Mouse (Mus musculus): ENCODE results near the gene Siae. TPM values are rescaled to one million over a fixed set of nuclear protein-coding genes. Genes with fewer than 3 reads are reported as not detected.
A peak's percentile ranks its signal among the peaks of the same experiment; 100 is the strongest.

The Siae gene
- total and polyA plus RNA-seq, 3 experiments: 7.7 to 8.2 (median 7.7) TPM

GRCm38 (mm10) chr9:37689970-37690686 is 134.6 kb downstream of the Siae start:
- TF ChIP-seq CTCF (IDR thresholded peaks at IDR 0.05) (peak; percentile 72), POLR2A (IDR thresholded peaks at IDR 0.05; ENCODE audit: insufficient read depth, low read depth, low read length) (no peak), EP300 (IDR thresholded peaks at IDR 0.05; ENCODE audit: insufficient read depth, low read depth, low read length) (no peak)
- Histone ChIP-seq H3K27me3 (ENCODE audit: control insufficient read depth, insufficient read depth, low read length) (no peaks in the 10 kb centered on the region), H3K79me2 (replicated peaks; ENCODE audit: control insufficient read depth, insufficient read depth, low read length) (no peaks in the 10 kb centered on the region), H3K4me1 (ENCODE audit: control insufficient read depth, insufficient read depth, low read length) (no peaks in the 10 kb centered on the region), H3K4me3 (no peak overlapping the region), H3K9ac (ENCODE audit: low read depth, low read length) (no peak overlapping the region), H3K27ac (no peak overlapping the region), H3K36me3 (ENCODE audit: control insufficient read depth, insufficient read depth, low read length) (no peaks in the 10 kb centered on the region)
- 42% methylated on average over 5 of the region's 5 CpGs for WGBS
- intact Hi-C loops (cut with DNase I): loop anchor here (1.0 kb wide), 1 partner anchor 242 kb away; no protein-coding TSS in a partner anchor
- no peak for DNase-seq

Other genes starting within 250 kb of the Siae start
- 1 to 10 TPM; 1.7 to 2.0 TPM for gene Ccdc15, start 207.3 kb upstream of the Siae start, total RNA-seq (2021)
- gene Ccdc15, start 207.3 kb upstream of the Siae start, polyA plus RNA-seq (2012; rRNA removed): 0.47 and 0.53 TPM in 2 replicates
- gene Hepacam, start 188.3 kb upstream of the Siae start, total RNA-seq (2021): not detected
- gene Hepacam, start 188.3 kb upstream of the Siae start, polyA plus RNA-seq (2012; rRNA removed): 0.18 and 0.29 TPM in 2 replicates
- 10 to 100 TPM; 27.9 to 31.8 TPM for gene Robo4, start 153.8 kb upstream of the Siae start, total RNA-seq (2021)
- gene Robo4, start 153.8 kb upstream of the Siae start, polyA plus RNA-seq (2012; rRNA removed): 33.7 and 38.6 TPM in 2 replicates
- not detected for gene Robo3, start 122.5 kb upstream of the Siae start, total RNA-seq (2021)
- gene Robo3, start 122.5 kb upstream of the Siae start, polyA plus RNA-seq (2012; rRNA removed): 0.29 TPM in 1 of 2 replicates, not detected in the other
- 1 to 10 TPM; 6.4 to 7.1 TPM for gene Msantd2, start 66.4 kb upstream of the Siae start, total RNA-seq (2021)
- gene Msantd2, start 66.4 kb upstream of the Siae start, polyA plus RNA-seq (2012; rRNA removed): 10.7 and 12.8 TPM in 2 replicates
- gene Esam, start 27.6 kb upstream of the Siae start, total RNA-seq (2021): 10 to 100 TPM; 58.5 to 81.3 TPM
- gene Esam, start 27.6 kb upstream of the Siae start, polyA plus RNA-seq (2012; rRNA removed): 77.1 and 87.2 TPM in 2 replicates
- 1 to 10 TPM; 2.5 to 4.9 TPM for gene Vsig2, start 16.4 kb upstream of the Siae start, total RNA-seq (2021)
- 16.0 and 21.1 TPM in 2 replicates for gene Vsig2, start 16.4 kb upstream of the Siae start, polyA plus RNA-seq (2012; rRNA removed)
- 10 to 100 TPM in 1 of 2 experiments, 1 to 10 TPM in 1; 4.0 to 27.2 TPM for gene Nrgn, start 2.8 kb upstream of the Siae start, total RNA-seq (2021)
- gene Nrgn, start 2.8 kb upstream of the Siae start, polyA plus RNA-seq (2012; rRNA removed): 8.6 and 21.7 TPM in 2 replicates
- gene Spa17, start 58.0 kb downstream of the Siae start, total RNA-seq (2021): 1 to 10 TPM; 1.9 to 3.8 TPM
- gene Spa17, start 58.0 kb downstream of the Siae start, polyA plus RNA-seq (2012; rRNA removed): 1.6 and 2.3 TPM in 2 replicates
- 10 to 100 TPM; 30.7 to 32.9 TPM for gene Tbrg1, start 101.6 kb downstream of the Siae start, total RNA-seq (2021)
- 22.8 and 31.1 TPM in 2 replicates for gene Tbrg1, start 101.6 kb downstream of the Siae start, polyA plus RNA-seq (2012; rRNA removed)
- not detected for gene Panx3, start 113.5 kb downstream of the Siae start, total RNA-seq (2021)
- gene Panx3, start 113.5 kb downstream of the Siae start, polyA plus RNA-seq (2012; rRNA removed): not detected in 2 replicates
- not detected for gene Olfr160, start 160.6 kb downstream of the Siae start, total RNA-seq (2021)
- not detected in 2 replicates for gene Olfr160, start 160.6 kb downstream of the Siae start, polyA plus RNA-seq (2012; rRNA removed)
- not detected for gene Olfr874, start 189.4 kb downstream of the Siae start, total RNA-seq (2021)
- not detected in 2 replicates for gene Olfr874, start 189.4 kb downstream of the Siae start, polyA plus RNA-seq (2012; rRNA removed)
- gene Olfr875, start 216.2 kb downstream of the Siae start, total RNA-seq (2021): not detected
- gene Olfr875, start 216.2 kb downstream of the Siae start, polyA plus RNA-seq (2012; rRNA removed): not detected in 2 replicates
- gene Olfr876, start 247.3 kb downstream of the Siae start, total RNA-seq (2021): not detected
- not detected in 2 replicates for gene Olfr876, start 247.3 kb downstream of the Siae start, polyA plus RNA-seq (2012; rRNA removed)

Data from heart, adult 2 months (tissue).